Mouse (Mus musculus) neural tube, embryonic 11.5 days (tissue): ENCODE measurements around the gene Cyp2g1. TPM values are rescaled to one million over a fixed set of nuclear protein-coding genes. Genes with fewer than 3 reads are reported as not detected.
"Not testable (repeated sequence)": the region's sequence is repeated elsewhere in the genome, so short reads cannot be mapped to it uniquely, and the experiment has no call there.

Experiments
- ATAC-seq: fragments of 200-750 bp; cut with Nextera tagmentation; 2 replicates; pipeline ENCODE4 v1.8.0; 2017; ENCODE audit warnings: moderate number of reproducible peaks, mild to moderate bottlenecking, moderate TSS enrichment, moderate library complexity; ENCODE audit not compliant: insufficient read depth, low FRiP score, low TSS enrichment
- DNase-seq: peaks from one replicate; pipeline ENCODE4 v3.0.0-alpha.2; 2015; ENCODE audit warnings: low spot score
- H3K27ac ChIP-seq: fragments of 300-500 bp; sonication (generic); 2 replicates; pipeline ENCODE4 v1.5.1; 2014; ENCODE audit warnings: low read depth, mild to moderate bottlenecking, low read length
- H3K27me3 ChIP-seq: fragments of 300-500 bp; sonication (generic); 2 replicates; pipeline ENCODE4 v1.6.1; 2014; ENCODE audit warnings: mild to moderate bottlenecking, low read length, mixed read lengths; ENCODE audit not compliant: control insufficient read depth, insufficient read depth
- H3K36me3 ChIP-seq: fragments of 300-500 bp; sonication (generic); 2 replicates; pipeline ENCODE4 v1.6.1; 2014; ENCODE audit warnings: mild to moderate bottlenecking, low read length, moderate library complexity, mixed read lengths; ENCODE audit not compliant: control insufficient read depth, insufficient read depth
- H3K4me1 ChIP-seq: fragments of 300-500 bp; sonication (generic); 2 replicates; pipeline ENCODE4 v1.6.1; 2014; ENCODE audit warnings: low read length, mixed read lengths; ENCODE audit not compliant: control insufficient read depth, insufficient read depth
- H3K4me2 ChIP-seq: fragments of 300-500 bp; sonication (generic); 2 replicates; pipeline ENCODE4 v1.6.1; 2014; ENCODE audit warnings: low read depth, mild to moderate bottlenecking, moderate library complexity
- H3K4me3 ChIP-seq: fragments of 300-500 bp; sonication (generic); 2 replicates; pipeline ENCODE4 v1.5.1; 2014; ENCODE audit warnings: low read depth, low read length
- H3K9ac ChIP-seq: fragments of 300-500 bp; sonication (generic); 2 replicates; pipeline ENCODE4 v1.6.1; 2014; ENCODE audit warnings: mild to moderate bottlenecking, low read length
- H3K9me3 ChIP-seq: fragments of 300-500 bp; sonication (generic); 2 replicates; pipeline ENCODE4 v1.6.1; 2016; ENCODE audit warnings: low read length; ENCODE audit not compliant: control insufficient read depth
- WGBS: fragments of 180-500 bp; shearing (Covaris S2); extraction: QIAGEN DNeasy Blood & Tissue Kit; methylation state at CpG from one replicate; pipeline ENCODE4 v1.1.7; 2014; 5-methylcytosine and 5-hydroxymethylcytosine counted together
- polyA plus RNA-seq: library from polyadenylated mRNA; unstranded; fragments of >200 nt; fragmentation: Nextera tagmentation; extraction: Ambion mirVana; gene quantifications from 2 replicates; pipeline ENCODE4 v1.2.1, GENCODE M21; 2014

The Cyp2g1 gene
- polyA plus RNA-seq, 1 experiment from 2014 or later: not detected

- Histone ChIP-seq H3K4me1 (no peaks in the 10 kb centered on the region), H3K27ac (no peak overlapping the region), H3K4me2 (no peak overlapping the region), H3K36me3 (no peaks in the 10 kb centered on the region), H3K27me3 (no peaks in the 10 kb centered on the region), H3K9me3 (no peaks in the 10 kb centered on the region), H3K4me3 (no peak overlapping the region), H3K9ac (no peak overlapping the region)
- WGBS: 5% methylated on average over 11 of the region's 11 CpGs
- peak; percentile 36 for DNase-seq
- 0 out of 2 replicates have a peak, but pooled peaks have one; percentile 35 for ATAC-seq
Observed at GRCm38 (mm10) chr7:26780510-26780909, 28.2 kb upstream of the Cyp2g1 start.

GRCm38 (mm10) chr7:26780998-26781766 lies 27.5 kb upstream of the Cyp2g1 start:
- no peaks in the 10 kb centered on the region for H3K4me1 ChIP-seq
- no peak for ATAC-seq
- H3K9ac ChIP-seq: no peak overlapping the region
- no peak for DNase-seq
- no peaks in the 10 kb centered on the region for H3K9me3 ChIP-seq
- H3K36me3 ChIP-seq: no peaks in the 10 kb centered on the region
- 22% methylated on average over 8 of the region's 8 CpGs for WGBS
- no peaks in the 10 kb centered on the region for H3K27me3 ChIP-seq
- no peak overlapping the region for H3K4me3 ChIP-seq
- no peak overlapping the region for H3K4me2 ChIP-seq
- no peak overlapping the region for H3K27ac ChIP-seq

- Histone ChIP-seq H3K4me3 (no peak overlapping the region), H3K36me3 (no peaks in the 10 kb centered on the region), H3K27ac (no peak overlapping the region), H3K9ac (no peak overlapping the region), H3K4me2 (no peak overlapping the region), H3K27me3 (no peaks in the 10 kb centered on the region), H3K9me3 (no peaks in the 10 kb centered on the region), H3K4me1 (no peaks in the 10 kb centered on the region)
- ATAC-seq (no peak), DNase-seq (no peak)
- WGBS: 25% methylated on average over 6 of the region's 8 CpGs
Observed at GRCm38 (mm10) chr7:26781767-26782131, 26.9 kb upstream of the Cyp2g1 start.

- Histone ChIP-seq H3K36me3 (no peaks in the 10 kb centered on the region), H3K9me3 (no peaks in the 10 kb centered on the region), H3K27ac (no peak overlapping the region), H3K9ac (no peak overlapping the region), H3K4me2 (no peak overlapping the region), H3K27me3 (no peaks in the 10 kb centered on the region), H3K4me1 (no peaks in the 10 kb centered on the region), H3K4me3 (no peak overlapping the region)
- 82% methylated on average over 5 of the region's 5 CpGs for WGBS
- DNase-seq (no peak), ATAC-seq (no peak)
Observed at GRCm38 (mm10) chr7:26783163-26783562, 25.5 kb upstream of the Cyp2g1 start.

- H3K4me1 ChIP-seq, H3K27ac ChIP-seq, H3K36me3 ChIP-seq, H3K4me3 ChIP-seq, DNase-seq, H3K27me3 ChIP-seq, ATAC-seq, H3K4me2 ChIP-seq, H3K9me3 ChIP-seq, H3K9ac ChIP-seq: not testable (repeated sequence)
- WGBS: 56% methylated on average over 1 of the region's 1 CpGs
Observed at GRCm38 (mm10) chr7:26786013-26786412, 22.7 kb upstream of the Cyp2g1 start.

GRCm38 (mm10) chr7:26789984-26790383 lies 18.7 kb upstream of the Cyp2g1 start:
- Histone ChIP-seq H3K9ac (no peak overlapping the region), H3K4me1 (no peaks in the 10 kb centered on the region), H3K27me3 (no peaks in the 10 kb centered on the region), H3K4me3 (no peak overlapping the region), H3K27ac (no peak overlapping the region), H3K4me2 (no peak overlapping the region), H3K9me3 (no peaks in the 10 kb centered on the region), H3K36me3 (no peaks in the 10 kb centered on the region)
- WGBS: 83% methylated on average over 6 of the region's 6 CpGs
- ATAC-seq: no peak
- no peak for DNase-seq

- Histone ChIP-seq H3K27me3 (no peaks in the 10 kb centered on the region), H3K9ac (no peak overlapping the region), H3K4me2 (no peak overlapping the region), H3K9me3 (no peaks in the 10 kb centered on the region), H3K4me1 (no peaks in the 10 kb centered on the region), H3K27ac (no peak overlapping the region), H3K4me3 (no peak overlapping the region), H3K36me3 (no peaks in the 10 kb centered on the region)
- ATAC-seq: no peak
- DNase-seq: no peak
Observed at GRCm38 (mm10) chr7:26800104-26800503, 8.6 kb upstream of the Cyp2g1 start.

- Histone ChIP-seq H3K9me3 (no peaks in the 10 kb centered on the region), H3K9ac (no peak overlapping the region), H3K4me2 (no peak overlapping the region), H3K4me1 (no peaks in the 10 kb centered on the region), H3K27me3 (no peaks in the 10 kb centered on the region), H3K36me3 (no peaks in the 10 kb centered on the region), H3K4me3 (no peak overlapping the region), H3K27ac (no peak overlapping the region)
- DNase-seq (no peak), ATAC-seq (no peak)
- WGBS: 87% methylated on average over 1 of the region's 1 CpGs
Observed at GRCm38 (mm10) chr7:26800996-26801395, 7.7 kb upstream of the Cyp2g1 start.

- H3K27me3 ChIP-seq, ATAC-seq, H3K4me3 ChIP-seq, H3K4me2 ChIP-seq, H3K9ac ChIP-seq, H3K4me1 ChIP-seq, H3K36me3 ChIP-seq, H3K9me3 ChIP-seq, DNase-seq, H3K27ac ChIP-seq: not testable (repeated sequence)
- WGBS: 84% methylated on average over 9 of the region's 9 CpGs
Observed at GRCm38 (mm10) chr7:26831556-26832292, 23.0 kb downstream of the Cyp2g1 start.
